Mouse (Mus musculus) neural tube, embryonic 14.5 days (tissue): ENCODE measurements around the gene Serf1. TPM values are rescaled to one million over a fixed set of nuclear protein-coding genes. Genes with fewer than 3 reads are reported as not detected.
"Not testable (repeated sequence)": the region's sequence is repeated elsewhere in the genome, so short reads cannot be mapped to it uniquely, and the experiment has no call there.

Experiments
- ATAC-seq: fragments of 200-750 bp; cut with Nextera tagmentation; 2 replicates; pipeline ENCODE4 v1.8.0; 2017; ENCODE audit warnings: low read depth, mild to moderate bottlenecking, moderate TSS enrichment, moderate library complexity
- H3K27ac ChIP-seq: fragments of 300-500 bp; sonication (generic); 2 replicates; pipeline ENCODE4 v1.5.1; 2014; ENCODE audit warnings: low read depth, mild to moderate bottlenecking, control low read depth, low read length, moderate library complexity, mixed read lengths
- H3K27me3 ChIP-seq: fragments of 300-500 bp; sonication (generic); 2 replicates; pipeline ENCODE4 v1.6.1; 2014; ENCODE audit warnings: low read length; ENCODE audit not compliant: control insufficient read depth, insufficient read depth
- H3K36me3 ChIP-seq: fragments of 300-500 bp; sonication (generic); 2 replicates; pipeline ENCODE4 v1.6.1; 2014; ENCODE audit warnings: low read length, mixed read lengths; ENCODE audit not compliant: control insufficient read depth, insufficient read depth
- H3K4me1 ChIP-seq: fragments of 300-500 bp; sonication (generic); 2 replicates; pipeline ENCODE4 v1.6.1; 2014; ENCODE audit warnings: low read length; ENCODE audit not compliant: control insufficient read depth, insufficient read depth
- H3K4me2 ChIP-seq: fragments of 300-500 bp; sonication (generic); 2 replicates; pipeline ENCODE4 v1.6.1; 2014; ENCODE audit warnings: mild to moderate bottlenecking, low read depth, low read length, control low read depth
- H3K4me3 ChIP-seq: fragments of 300-500 bp; sonication (generic); 2 replicates; pipeline ENCODE4 v1.5.1; 2014; ENCODE audit warnings: low read depth, low read length, control low read depth, mixed read lengths
- H3K9ac ChIP-seq: fragments of 300-500 bp; sonication (generic); replicated peaks from 2 replicates; pipeline ENCODE4 v1.6.1; 2014; ENCODE audit warnings: low read depth, mild to moderate bottlenecking, control low read depth, low read length, mixed read lengths
- H3K9me3 ChIP-seq: fragments of 300-500 bp; sonication (generic); 2 replicates; pipeline ENCODE4 v1.6.1; 2016; ENCODE audit warnings: low read length; ENCODE audit not compliant: control insufficient read depth
- WGBS: fragments of 180-500 bp; shearing (Covaris S2); extraction: QIAGEN DNeasy Blood & Tissue Kit; methylation state at CpG from one replicate; pipeline ENCODE4 v1.1.7; 2014; 5-methylcytosine and 5-hydroxymethylcytosine counted together
- polyA plus RNA-seq: library from polyadenylated mRNA; unstranded; fragments of >200 nt; fragmentation: Nextera tagmentation; extraction: Ambion mirVana; gene quantifications from 2 replicates; pipeline ENCODE4 v1.2.1, GENCODE M21; 2014

Serf1 gene
- polyA plus RNA-seq, 1 experiment from 2014 or later: 447 TPM

- 80% methylated on average over 3 of the region's 3 CpGs for WGBS
- Histone ChIP-seq H3K27me3 (no peaks in the 10 kb centered on the region), H3K9ac (peak overlapping the region; percentile 82; the same call in 1 of the 2 replicates), H3K27ac (no peak overlapping the region; the same call in 1 of the 2 replicates), H3K36me3 (peaks cover 12% of the 10 kb centered on the region), H3K4me2 (peak overlapping the region; percentile 95), H3K4me1 (peaks cover 8% of the 10 kb centered on the region), H3K4me3 (peak overlapping the region; percentile 96), H3K9me3 (no peaks in the 10 kb centered on the region)
- peak; percentile 39 for ATAC-seq
These were observed 16.2 kb downstream of the Serf1 start for GRCm38 (mm10) chr13:100123970-100124369.

- no peaks in the 10 kb centered on the region for H3K27me3 ChIP-seq
- peak; percentile 99 for ATAC-seq
- WGBS: 5% methylated on average over 42 of the region's 42 CpGs
These were observed 16.8 kb downstream of the Serf1 start, which contains the start of gene Smn1 for GRCm38 (mm10) chr13:100124423-100125257. Smn1 (plus strand) TSS chr13:100124852.

GRCm38 (mm10) chr13:100125258-100125643, 17.4 kb downstream of the Serf1 start:
- ATAC-seq: peak; percentile 44

More at GRCm38 (mm10) chr13:100124423-100125257, 16.8 kb downstream of the Serf1 start, which contains the start of gene Smn1:
- Histone ChIP-seq H3K9me3 (no peaks in the 10 kb centered on the region), H3K4me1 (peaks cover 8% of the 10 kb centered on the region), H3K27ac (no peak within 1 kb of the TSS; the same call in 1 of the 2 replicates), H3K9ac (peak within 1 kb of the TSS; percentile 82), H3K4me2 (peak within 1 kb of the TSS; percentile 95), H3K36me3 (peaks cover 14% of the 10 kb centered on the region), H3K4me3 (peak within 1 kb of the TSS; percentile 96)

GRCm38 (mm10) chr13:100141646-100142314, 34.0 kb downstream of the Serf1 start:
- WGBS: 87% methylated on average over 8 of the region's 8 CpGs
- no peak overlapping the region for H3K4me2 ChIP-seq
- peaks cover 11% of the 10 kb centered on the region for H3K36me3 ChIP-seq
- no peak overlapping the region for H3K9ac ChIP-seq
- no peaks in the 10 kb centered on the region for H3K27me3 ChIP-seq
- H3K27ac ChIP-seq: no peak overlapping the region
- no peaks in the 10 kb centered on the region for H3K4me1 ChIP-seq
- no peak overlapping the region for H3K4me3 ChIP-seq
- no peaks in the 10 kb centered on the region for H3K9me3 ChIP-seq
- no peak for ATAC-seq

More at GRCm38 (mm10) chr13:100125258-100125643, 17.4 kb downstream of the Serf1 start:
- peak overlapping the region; percentile 82 for H3K9ac ChIP-seq
- peak overlapping the region; percentile 96 for H3K4me3 ChIP-seq
- peaks cover 8% of the 10 kb centered on the region for H3K4me1 ChIP-seq
- no peak overlapping the region for H3K27ac ChIP-seq
- H3K36me3 ChIP-seq: peaks cover 14% of the 10 kb centered on the region
- no peaks in the 10 kb centered on the region for H3K9me3 ChIP-seq
- 4% methylated on average over 10 of the region's 10 CpGs for WGBS
- peak overlapping the region; percentile 95 for H3K4me2 ChIP-seq
- H3K27me3 ChIP-seq: no peaks in the 10 kb centered on the region

GRCm38 (mm10) chr13:100152659-100153058, 44.8 kb downstream of the Serf1 start:
- Histone ChIP-seq H3K4me3 (no peak overlapping the region), H3K36me3 (no peaks in the 10 kb centered on the region), H3K9ac (no peak overlapping the region), H3K9me3 (no peaks in the 10 kb centered on the region), H3K4me2 (no peak overlapping the region), H3K4me1 (no peaks in the 10 kb centered on the region), H3K27me3 (no peaks in the 10 kb centered on the region), H3K27ac (no peak overlapping the region)
- no peak for ATAC-seq
- WGBS: 50% methylated on average over 1 of the region's 1 CpGs

- Histone ChIP-seq H3K36me3 (no peaks in the 10 kb centered on the region), H3K27ac (no peak overlapping the region), H3K9me3 (no peaks in the 10 kb centered on the region), H3K4me1 (no peaks in the 10 kb centered on the region), H3K9ac (no peak overlapping the region), H3K27me3 (no peaks in the 10 kb centered on the region), H3K4me2 (no peak overlapping the region), H3K4me3 (no peak overlapping the region)
- no peak for ATAC-seq
- WGBS: 91% methylated on average over 3 of the region's 3 CpGs
These were observed 48.8 kb downstream of the Serf1 start for GRCm38 (mm10) chr13:100156624-100157023.

GRCm38 (mm10) chr13:100161171-100161870, 53.5 kb downstream of the Serf1 start:
- ATAC-seq, H3K36me3 ChIP-seq, H3K9me3 ChIP-seq, H3K4me1 ChIP-seq, H3K27me3 ChIP-seq, H3K4me2 ChIP-seq, H3K27ac ChIP-seq, H3K9ac ChIP-seq, H3K4me3 ChIP-seq: not testable (repeated sequence)
- WGBS: 87% methylated on average over 11 of the region's 11 CpGs

GRCm38 (mm10) chr13:100162467-100162866, 54.7 kb downstream of the Serf1 start:
- not testable (repeated sequence) for H3K9me3 ChIP-seq, H3K4me2 ChIP-seq, H3K4me1 ChIP-seq, H3K4me3 ChIP-seq, ATAC-seq, H3K27me3 ChIP-seq, H3K9ac ChIP-seq, H3K27ac ChIP-seq, H3K36me3 ChIP-seq
